Mouse (Mus musculus): ENCODE measurements around the gene Kmt2b.

DNA sequence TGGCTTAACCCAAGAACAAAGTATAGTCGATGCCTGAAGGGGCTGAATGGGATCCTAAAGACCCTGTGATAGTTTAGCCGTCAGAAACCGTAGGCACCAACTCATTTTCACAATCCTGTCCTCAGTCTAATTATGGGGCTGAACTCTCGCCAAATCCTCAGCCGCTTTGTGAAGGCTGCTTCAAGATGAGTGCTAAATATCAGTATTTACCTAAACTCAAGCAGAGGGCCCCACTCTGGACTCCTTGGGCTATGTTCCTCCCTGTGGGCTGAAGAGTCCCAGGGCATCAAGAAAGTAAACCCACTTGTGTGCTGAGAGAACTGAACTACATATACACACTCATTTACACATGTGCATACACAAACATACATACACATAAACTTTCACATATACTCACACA is 8.3 kb upstream of the Kmt2b start:
- TF ChIP-seq CTCF (IDR thresholded peaks at IDR 0.05; ENCODE audit: control insufficient read depth, insufficient read depth, low read length) (no peak), POLR2A (IDR thresholded peaks at IDR 0.05; ENCODE audit: borderline replicate concordance, control insufficient read depth, low read depth, low read length) (no peak)
